Mouse (Mus musculus): ENCODE measurements around the gene Igsf11.

GRCm38 (mm10) chr16:38967026-38967425 lies 74.6 kb downstream of the Igsf11 start:
- TF ChIP-seq CTCF (IDR thresholded peaks at IDR 0.05; ENCODE audit: insufficient read depth, low read depth, low read length): no peak
- TF ChIP-seq POLR2A (IDR thresholded peaks at IDR 0.05; ENCODE audit: insufficient read depth, low read depth, low read length): no peak

Measured in olfactory bulb, adult 2 months (tissue).